Mouse (Mus musculus) layer of hippocampus, postnatal 10 days (tissue): ENCODE data around the gene Adprh. TPM values are rescaled to one million over a fixed set of nuclear protein-coding genes. Genes with fewer than 3 reads are reported as not detected.
"Not testable (repeated sequence)": the region's sequence is repeated elsewhere in the genome, so short reads cannot be mapped to it uniquely, and the experiment has no call there.

ENCODE experiments used
- DNase-seq, 2 experiments: peaks; one replicate each; pipeline ENCODE4 v3.0.0; 2021; ENCODE audit warnings: low spot score in 2 of 2
- long read RNA-seq: library from polyadenylated mRNA; stranded (forward); transcript quantifications from one replicate; pipeline ENCODE4 v2.0.0, GENCODE M21; 2023
- total RNA-seq, 2 experiments: library from RNA; stranded (reverse); gene quantifications; 2 replicates each; pipeline ENCODE4 v1.2.3; 2021

The Adprh gene
- 10 to 100 TPM; 60.5 to 62.9 TPM for total RNA-seq
- long read RNA-seq, transcript Adprh-201 (4 exons, 2,966 nt): major isoform, 175 of 190 reads
- long read RNA-seq, partial matches to known transcripts: 13 of 190 reads
- long read RNA-seq, other reads (novel, unspliced or antisense): 2 of 190 reads

DNA sequence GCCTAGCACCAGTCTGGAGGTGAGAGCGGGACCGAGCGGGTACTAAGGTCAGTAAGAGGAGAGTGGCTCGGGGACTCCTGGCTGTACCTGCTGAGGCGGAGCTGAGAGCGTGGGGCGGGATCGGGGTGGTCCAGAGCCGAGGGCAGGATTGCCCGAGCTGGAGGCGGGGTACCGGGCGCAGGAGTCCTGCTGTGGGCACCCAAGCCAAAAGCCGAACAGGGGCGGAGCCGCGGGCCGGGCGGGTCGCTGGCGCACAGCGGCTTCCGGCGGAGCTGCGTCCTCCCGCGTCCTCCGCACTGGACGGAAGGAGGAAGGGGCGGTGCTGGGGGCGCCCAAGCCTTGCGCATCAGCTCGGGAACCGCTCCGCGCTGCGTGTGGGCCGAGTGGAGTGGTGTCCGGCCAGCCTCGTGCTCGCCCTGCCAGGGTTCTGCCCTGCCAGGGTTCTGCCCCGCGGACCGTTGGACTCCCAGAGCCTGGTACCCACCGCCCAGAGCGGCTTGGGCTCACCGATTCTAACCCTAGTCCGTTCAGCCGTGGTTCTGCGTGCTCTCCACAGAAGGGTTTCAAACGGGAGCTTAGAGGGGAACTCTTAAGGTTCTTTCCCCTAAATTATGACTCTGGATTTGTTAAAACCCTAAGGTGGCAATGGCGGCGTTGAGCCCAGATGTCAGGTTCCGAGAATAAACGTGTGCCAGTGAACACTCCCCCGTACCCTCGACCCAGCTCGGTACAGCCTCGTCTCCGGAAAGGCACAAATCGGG lies at the start of gene Adprh:
Gene Adprh, minus strand, starts transcription at position 262 of the 761 bp plus-strand sequence.
- DNase-seq: peak; percentile 84 to 91

- DNase-seq: no peak
Observed at GRCm38 (mm10) chr16:38496604-38497140, 44.2 kb upstream of the Adprh start.

- DNase-seq: no peak
Observed at GRCm38 (mm10) chr16:38493890-38494289, 41.4 kb upstream of the Adprh start.

DNA sequence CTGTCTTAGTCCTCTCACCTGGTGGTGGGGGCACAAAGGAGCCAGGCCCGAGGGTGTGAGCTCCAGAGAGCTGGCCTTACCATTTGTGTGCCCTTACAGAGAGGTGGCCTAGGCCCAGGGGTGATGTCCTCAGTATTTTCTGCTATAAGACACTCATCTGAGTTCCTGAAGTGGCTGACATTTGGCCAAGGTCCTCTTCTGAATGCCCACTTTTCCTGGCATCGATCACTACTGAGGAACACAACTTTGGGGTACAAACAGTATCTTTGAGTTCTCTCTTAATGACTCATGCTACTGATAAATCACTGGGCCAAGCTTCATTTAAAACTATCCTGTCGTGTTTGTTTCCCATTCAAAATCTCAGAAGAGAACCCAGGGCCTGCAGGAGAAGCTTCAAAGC lies 40.0 kb upstream of the Adprh start:
- DNase-seq: no peak

- DNase-seq: no peak
Observed at GRCm38 (mm10) chr16:38483582-38484309, 31.2 kb upstream of the Adprh start.

GRCm38 (mm10) chr16:38482780-38483562 lies 30.5 kb upstream of the Adprh start:
- peak in 1 of 2 experiments; percentile 32 for DNase-seq

GRCm38 (mm10) chr16:38481327-38481726 lies 28.8 kb upstream of the Adprh start:
- no peak for DNase-seq

DNA sequence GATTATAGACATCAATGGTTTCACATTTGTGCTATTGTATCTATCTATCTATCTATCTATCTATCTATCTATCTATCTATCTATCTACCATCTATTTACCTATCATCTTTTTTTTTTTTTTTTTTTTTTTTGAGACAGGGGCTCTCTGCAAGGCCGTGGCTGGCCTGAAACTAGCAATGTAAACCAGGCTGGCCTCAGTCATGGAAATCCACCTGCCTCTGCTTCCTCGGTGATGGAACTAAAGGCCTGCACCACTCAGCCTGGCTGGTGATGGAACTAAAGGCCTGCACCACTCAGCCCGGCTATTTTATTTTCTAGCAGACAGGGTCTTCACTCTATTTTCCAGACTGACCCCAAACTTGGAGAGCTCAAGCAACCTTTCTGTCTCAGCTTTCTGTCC lies 25.8 kb upstream of the Adprh start:
- DNase-seq: no peak

DNA sequence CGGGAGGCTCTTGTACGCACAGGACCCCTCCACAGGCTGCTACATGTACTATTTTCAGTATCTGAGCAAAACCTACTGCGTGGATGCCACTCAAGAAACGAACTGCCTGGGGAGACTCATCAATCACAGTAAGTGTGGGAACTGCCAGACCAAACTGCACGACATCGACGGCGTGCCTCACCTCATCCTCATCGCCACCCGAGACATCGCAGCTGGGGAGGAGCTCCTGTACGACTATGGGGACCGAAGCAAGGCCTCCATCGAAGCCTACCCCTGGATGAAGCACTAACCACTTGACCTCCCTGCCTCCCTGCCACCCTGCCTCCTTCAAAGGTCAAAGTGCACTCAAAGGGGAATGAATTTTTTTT lies 24.7 kb upstream of the Adprh start:
- not testable (repeated sequence) for DNase-seq

- peak; percentile 30 for DNase-seq
Observed at GRCm38 (mm10) chr16:38476312-38477240, 24.1 kb upstream of the Adprh start.

DNA sequence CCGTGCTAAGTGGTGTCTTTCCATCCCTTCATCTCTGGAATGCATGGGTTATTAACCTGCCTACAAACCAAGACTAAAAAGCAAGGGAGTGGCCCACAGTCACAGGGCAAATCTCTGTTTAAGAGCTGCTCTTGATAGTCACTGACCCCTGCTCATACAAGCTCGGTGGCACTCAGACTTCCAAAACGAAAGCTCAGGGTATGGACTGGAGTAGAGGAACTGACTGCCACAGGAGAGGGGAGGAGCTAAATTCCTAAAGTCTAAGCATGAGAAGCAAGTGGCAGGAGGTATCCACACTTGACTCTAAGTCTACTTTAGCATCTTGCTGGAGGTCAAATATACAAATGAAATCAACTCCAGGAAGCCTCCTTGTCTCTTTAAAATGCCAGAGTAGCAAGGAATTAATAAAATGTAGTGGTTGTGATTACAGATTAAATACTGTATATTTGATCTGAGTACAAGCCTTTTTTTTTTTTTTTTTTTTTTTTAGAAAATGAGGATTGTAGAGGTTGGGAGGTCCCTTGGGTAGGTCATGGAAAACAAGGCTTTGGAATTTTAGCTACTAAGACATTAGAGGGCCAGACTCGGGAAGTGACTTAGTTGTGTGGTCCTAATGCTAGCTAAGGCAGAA lies 23.3 kb upstream of the Adprh start:
- no peak for DNase-seq

- no peak for DNase-seq
Observed at GRCm38 (mm10) chr16:38474677-38475286, 22.3 kb upstream of the Adprh start.

DNA sequence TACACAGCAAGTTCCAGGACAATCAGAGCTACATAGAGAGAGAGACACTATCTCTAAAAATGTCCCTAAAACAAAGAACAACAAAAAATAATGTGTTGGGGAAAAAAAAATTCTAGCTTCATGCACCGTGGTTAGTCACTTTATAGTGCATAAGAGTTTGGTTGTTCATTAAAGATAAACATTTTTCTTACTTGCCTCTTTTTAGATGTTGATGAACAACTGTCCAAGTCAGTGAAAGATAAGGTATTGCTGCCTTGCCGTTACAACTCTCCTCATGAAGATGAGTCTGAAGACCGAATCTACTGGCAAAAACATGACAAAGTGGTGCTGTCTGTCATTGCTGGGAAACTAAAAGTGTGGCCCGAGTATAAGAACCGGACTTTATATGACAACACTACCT lies 21.2 kb upstream of the Adprh start:
- DNase-seq: no peak

DNA sequence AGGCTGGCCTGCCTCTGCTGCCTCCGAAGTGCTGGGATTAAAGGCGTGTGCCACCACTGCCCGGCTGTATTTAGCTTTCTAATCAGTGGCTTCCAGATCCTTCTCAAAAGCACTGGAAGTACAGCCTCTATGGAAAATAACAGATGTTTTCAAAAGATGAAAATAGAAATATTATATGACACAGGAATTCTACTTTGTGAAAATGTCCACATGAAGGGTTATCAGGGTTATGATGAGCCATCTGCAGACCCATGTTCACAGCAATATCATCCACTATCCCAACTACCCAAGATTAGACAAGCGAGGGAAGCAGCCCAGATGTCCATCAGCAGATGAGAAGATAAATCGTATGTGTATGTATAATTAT lies 20.0 kb upstream of the Adprh start:
- DNase-seq: no peak

GRCm38 (mm10) chr16:38471697-38472506 lies 19.4 kb upstream of the Adprh start:
- DNase-seq: no peak

DNA sequence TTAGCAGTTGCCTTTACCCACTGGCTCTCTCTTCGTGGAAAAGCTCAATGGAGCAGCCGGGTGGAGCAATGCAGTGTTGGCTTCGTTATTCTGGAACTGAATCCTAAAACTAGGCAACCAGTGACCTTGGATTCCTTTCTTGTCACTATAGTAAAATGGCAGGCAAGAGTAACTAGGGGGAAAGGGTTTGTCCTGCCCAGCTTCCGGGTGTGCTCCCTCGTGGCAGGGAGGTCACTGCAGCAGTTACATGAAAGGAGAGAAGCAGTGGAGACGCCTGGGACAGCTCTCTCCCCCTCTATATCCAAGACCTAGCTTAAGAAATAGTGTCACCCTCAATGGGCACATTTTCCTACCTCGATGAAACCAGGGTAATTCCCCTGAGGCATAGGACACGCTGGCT lies 16.9 kb upstream of the Adprh start:
- no peak for DNase-seq

- no peak for DNase-seq
Observed at GRCm38 (mm10) chr16:38468706-38469018, 16.2 kb upstream of the Adprh start.

DNA sequence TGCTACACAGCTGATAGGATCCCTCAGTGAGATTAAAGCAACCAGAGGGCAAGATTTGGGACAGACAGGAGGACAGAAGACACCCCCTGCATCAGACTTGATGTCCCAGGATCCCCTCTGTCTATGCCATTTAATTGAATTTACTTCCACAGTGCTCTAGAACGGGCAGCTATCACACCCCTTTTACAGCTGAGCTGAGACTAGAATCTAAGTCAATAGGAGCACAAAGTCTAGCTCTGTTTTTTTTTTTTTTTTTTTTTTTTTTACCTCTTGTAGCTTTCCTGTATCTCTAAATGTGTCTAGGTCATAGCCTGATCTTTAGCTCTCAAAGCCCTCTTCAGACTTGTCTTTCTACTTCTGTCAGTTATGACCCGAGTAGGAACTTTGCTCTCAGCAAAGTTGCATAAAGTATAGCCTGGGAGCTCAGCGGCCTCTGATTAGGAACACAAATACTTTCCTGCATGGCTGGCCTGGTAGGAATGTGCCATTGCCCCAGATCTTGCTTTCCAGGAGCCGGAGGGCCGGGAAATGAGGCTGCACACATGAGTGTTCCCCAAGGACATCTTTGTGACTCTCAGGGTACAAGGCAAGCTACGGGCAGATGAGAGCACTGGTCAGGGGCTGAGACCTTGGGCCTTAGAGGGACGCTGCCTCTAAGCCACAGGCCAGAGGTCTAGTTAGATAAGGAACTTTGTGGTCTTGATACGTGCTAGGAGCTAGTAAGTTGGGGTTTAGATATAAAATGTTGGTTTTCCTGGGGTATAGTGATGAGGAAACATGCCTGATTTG lies 15.6 kb upstream of the Adprh start:
- DNase-seq: no peak
